Mouse (Mus musculus) heart, embryonic 14.5 days (tissue): ENCODE data around the gene Rad51. TPM values are rescaled to one million over a fixed set of nuclear protein-coding genes. Genes with fewer than 3 reads are reported as not detected.

Experiments used
- ATAC-seq: fragments of 200-750 bp; cut with Nextera tagmentation; 2 replicates; pipeline ENCODE4 v1.8.0; 2017; ENCODE audit warnings: low read depth, moderate TSS enrichment; ENCODE audit not compliant: insufficient number of reproducible peaks, insufficient read depth, low FRiP score
- H3K27ac ChIP-seq, 2 experiments: fragments of 200-500 bp in 1 of 2; fragments of 300-500 bp in 1 of 2; sonication (generic) in 1 of 2; replicated peaks in 1 of 2; 2 replicates each; pipeline ENCODE4 v1.5.1; 2012 to 2014; ENCODE audit warnings: low read depth in 2 of 2, low read length in 2 of 2, control low read depth in 1 of 2, mild to moderate bottlenecking in 1 of 2, mixed read lengths in 1 of 2; ENCODE audit not compliant: control insufficient read depth in 1 of 2, insufficient read depth in 1 of 2
- H3K27me3 ChIP-seq: fragments of 300-500 bp; sonication (generic); 2 replicates; pipeline ENCODE4 v1.6.1; 2014; ENCODE audit warnings: mild to moderate bottlenecking, low read length, control low read depth; ENCODE audit not compliant: control insufficient read depth, insufficient read depth
- H3K36me3 ChIP-seq: fragments of 300-500 bp; sonication (generic); 2 replicates; pipeline ENCODE4 v1.6.1; 2014; ENCODE audit warnings: mild to moderate bottlenecking, control low read depth, low read length, mixed read lengths; ENCODE audit not compliant: control insufficient read depth, insufficient read depth
- H3K4me1 ChIP-seq, 2 experiments: fragments of 200-500 bp in 1 of 2; fragments of 300-500 bp in 1 of 2; sonication (generic) in 1 of 2; 2 replicates each; pipeline ENCODE4 v1.6.1; 2012 to 2014; ENCODE audit warnings: low read length in 2 of 2, control low read depth in 1 of 2, mixed read lengths in 1 of 2; ENCODE audit not compliant: control insufficient read depth in 2 of 2, insufficient read depth in 2 of 2
- H3K4me2 ChIP-seq: fragments of 300-500 bp; sonication (generic); 2 replicates; pipeline ENCODE4 v1.6.1; 2014; ENCODE audit warnings: mild to moderate bottlenecking, low read length
- H3K4me3 ChIP-seq, 2 experiments: fragments of 200-500 bp in 1 of 2; fragments of 300-500 bp in 1 of 2; sonication (generic) in 1 of 2; 2 replicates each; pipeline ENCODE4 v1.5.1; 2012 to 2014; ENCODE audit warnings: low read length in 2 of 2, mild to moderate bottlenecking in 2 of 2, control low read depth in 1 of 2, low read depth in 1 of 2, moderate library complexity in 1 of 2; ENCODE audit not compliant: control insufficient read depth in 1 of 2, insufficient read depth in 1 of 2
- H3K9ac ChIP-seq: fragments of 300-500 bp; sonication (generic); 2 replicates; pipeline ENCODE4 v1.6.1; 2014; ENCODE audit warnings: mild to moderate bottlenecking, low read length
- H3K9me3 ChIP-seq: fragments of 300-500 bp; sonication (generic); 2 replicates; pipeline ENCODE4 v1.6.1; 2016; ENCODE audit warnings: low read length, control low read depth; ENCODE audit not compliant: control insufficient read depth
- WGBS: fragments of 180-500 bp; shearing (Covaris S2); extraction: QIAGEN DNeasy Blood & Tissue Kit; methylation state at CpG from one replicate; pipeline ENCODE4 v1.1.7; 2014; 5-methylcytosine and 5-hydroxymethylcytosine counted together
- polyA plus RNA-seq: library from polyadenylated mRNA; unstranded; fragments of >200 nt; fragmentation: Nextera tagmentation; extraction: Ambion mirVana; gene quantifications from 2 replicates; pipeline ENCODE4 v1.2.1, GENCODE M21; 2014

Rad51 gene
- polyA plus RNA-seq, 1 experiment from 2014 or later, result 27.3 TPM

DNA sequence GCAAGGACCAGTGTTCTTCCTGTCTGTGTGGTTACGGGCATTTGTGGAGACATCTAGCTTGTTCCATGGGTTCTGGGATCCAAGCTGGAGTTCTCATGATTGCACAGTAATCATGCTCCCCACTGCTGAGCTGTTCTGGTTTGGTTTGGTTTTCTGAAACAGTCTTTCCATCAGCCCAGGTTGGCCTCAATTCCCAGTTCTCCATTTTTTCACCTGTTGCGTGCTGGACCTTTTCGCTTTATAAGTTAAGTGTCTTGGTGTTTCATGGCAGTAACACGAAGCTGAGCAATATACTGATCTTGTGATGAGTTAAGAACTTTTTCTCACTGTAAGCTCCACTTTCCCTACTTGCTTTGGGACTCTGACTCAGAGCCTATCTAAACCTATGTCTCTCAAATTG is 51.4 kb downstream of the Rad51 start:
- Histone ChIP-seq H3K9ac (no peak overlapping the region), H3K27me3 (peaks cover 13% of the 10 kb centered on the region; the same call in 1 of the 2 replicates)
- WGBS, result 82% methylated on average over 4 of the region's 4 CpGs

DNA sequence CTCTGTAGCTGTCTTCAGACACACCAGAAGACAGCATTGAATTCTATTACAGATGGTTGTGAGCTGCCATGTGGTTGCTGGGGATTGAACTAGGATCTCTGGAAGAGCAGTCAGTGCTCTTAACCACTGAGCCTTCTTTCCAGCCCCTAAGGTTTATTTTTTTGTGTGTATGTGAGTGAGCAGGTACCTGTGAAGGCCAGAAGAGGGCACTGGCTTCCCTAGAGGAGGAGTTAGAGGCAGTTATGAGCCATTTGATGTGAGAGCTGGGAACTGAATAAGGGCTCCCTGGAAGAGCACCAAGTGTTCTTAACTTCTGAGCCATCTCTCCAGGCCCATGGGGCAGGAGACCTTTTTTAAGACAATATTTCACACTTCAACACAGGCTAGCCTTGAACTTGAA is 52.8 kb downstream of the Rad51 start:
- no peak overlapping the region for H3K27ac ChIP-seq
- ATAC-seq, result no peak

More for the DNA sequence above, 51.4 kb downstream of the Rad51 start:
- Histone ChIP-seq H3K4me1 (peaks cover 11 to 18% of the 10 kb centered on the region in 2 experiments), H3K4me3 (no peak overlapping the region), H3K4me2 (no peak overlapping the region), H3K9me3 (0 out of 2 replicates have a peak, but pooled peaks cover 3% of the 10 kb centered on the region), H3K36me3 (no peaks in the 10 kb centered on the region), H3K27ac (no peak overlapping the region)
- no peak for ATAC-seq

DNA sequence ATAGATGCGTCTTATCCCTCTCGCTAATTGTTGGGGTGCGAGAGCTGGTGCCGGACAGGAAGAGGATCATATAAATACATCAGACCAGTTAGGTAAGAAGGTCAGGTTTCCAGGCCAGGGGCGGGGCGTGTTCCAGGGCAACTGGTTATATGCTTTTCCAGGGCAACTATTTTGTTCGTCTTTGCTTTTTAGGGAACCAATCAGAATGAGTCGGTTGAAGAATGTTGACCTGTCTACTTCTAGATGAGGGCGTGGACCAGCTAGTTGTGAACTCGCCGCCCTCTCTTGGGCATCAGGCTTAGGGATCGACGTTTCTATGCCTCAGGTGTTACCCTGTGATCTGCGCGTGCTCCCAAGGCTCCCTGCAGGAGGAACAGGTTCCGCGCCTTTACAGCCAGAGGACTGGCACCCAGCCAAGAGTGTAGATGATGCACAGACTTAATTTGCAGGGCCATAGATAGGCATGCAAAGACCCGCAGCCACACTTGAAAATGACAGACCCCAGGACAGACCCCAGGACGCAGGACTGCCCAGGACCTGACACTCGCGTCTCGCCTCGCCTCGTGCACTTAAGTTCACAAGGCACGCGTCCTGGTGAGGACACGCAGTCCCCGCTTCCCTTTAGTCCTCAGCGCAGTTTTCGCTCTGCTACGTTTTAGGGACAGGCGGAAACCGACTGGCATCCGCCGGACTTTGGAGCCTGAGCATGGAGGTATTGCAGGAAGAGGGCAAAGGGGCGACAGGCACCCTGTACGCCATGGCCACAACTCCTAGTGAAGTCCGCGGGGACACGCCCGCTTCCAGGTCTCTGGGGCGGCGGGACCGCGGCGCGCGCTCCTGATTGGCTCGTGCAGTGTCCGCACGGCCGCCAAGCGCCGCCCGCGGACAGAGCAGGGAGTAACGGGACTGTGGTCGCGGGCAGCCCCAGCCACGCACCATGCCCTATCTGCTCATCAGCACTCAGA is 54.6 kb downstream of the Rad51 start, which contains the start of gene Gchfr:
TSS of gene Gchfr (plus strand) at position 873 of the 965 bp plus-strand sequence.
- Histone ChIP-seq H3K9me3 (0 out of 2 replicates have a peak, but pooled peaks cover 3% of the 10 kb centered on the region), H3K36me3 (no peaks in the 10 kb centered on the region), H3K4me2 (peak within 1 kb of the TSS; percentile 100), H3K4me1 (peaks cover 9% of the 10 kb centered on the region in 2 experiments), H3K27me3 (peaks cover 13% of the 10 kb centered on the region; the same call in 1 of the 2 replicates), H3K27ac (no peak within 1 kb of the TSS), H3K9ac (peak within 1 kb of the TSS; percentile 67), H3K4me3 (peak within 1 kb of the TSS; percentile 49 to 55)
- WGBS, result under 1% methylated on average over 60 of the region's 60 CpGs
- peak; percentile 70 for ATAC-seq

More for the DNA sequence above, 52.8 kb downstream of the Rad51 start:
- Histone ChIP-seq H3K4me3 (no peak overlapping the region), H3K4me2 (no peak overlapping the region), H3K27me3 (peaks cover 13% of the 10 kb centered on the region; the same call in 1 of the 2 replicates), H3K9me3 (0 out of 2 replicates have a peak, but pooled peaks cover 3% of the 10 kb centered on the region), H3K4me1 (peaks cover 11 to 18% of the 10 kb centered on the region in 2 experiments), H3K36me3 (no peaks in the 10 kb centered on the region), H3K9ac (no peak overlapping the region)

- H3K4me2 ChIP-seq, result peak overlapping the region; percentile 100
- WGBS, result 3% methylated on average over 26 of the region's 26 CpGs
- H3K36me3 ChIP-seq, result no peaks in the 10 kb centered on the region
- peaks cover 15% of the 10 kb centered on the region in 2 experiments for H3K4me1 ChIP-seq
- H3K27me3 ChIP-seq, result peaks cover 13% of the 10 kb centered on the region; the same call in 1 of the 2 replicates
- H3K9me3 ChIP-seq, result 0 out of 2 replicates have a peak, but pooled peaks cover 3% of the 10 kb centered on the region
- H3K4me3 ChIP-seq, result peak overlapping the region; percentile 49 to 55
- no peak overlapping the region for H3K27ac ChIP-seq
- peak overlapping the region; percentile 67 for H3K9ac ChIP-seq
- ATAC-seq, result no peak
Measured at GRCm38 (mm10) chr2:119167866-119168256, 55.3 kb downstream of the Rad51 start.

GRCm38 (mm10) chr2:119170282-119170681 is 57.7 kb downstream of the Rad51 start:
- no peak overlapping the region for H3K9ac ChIP-seq
- peaks cover 25 to 32% of the 10 kb centered on the region in 2 experiments for H3K4me1 ChIP-seq
- no peak for ATAC-seq

GRCm38 (mm10) chr2:119171574-119171973 is 59.0 kb downstream of the Rad51 start:
- 36% methylated on average over 8 of the region's 8 CpGs for WGBS
- Histone ChIP-seq H3K9me3 (no peaks in the 10 kb centered on the region), H3K36me3 (no peaks in the 10 kb centered on the region), H3K4me1 (peaks cover 25 to 31% of the 10 kb centered on the region in 2 experiments), H3K9ac (no peak overlapping the region), H3K4me3 (no peak overlapping the region), H3K4me2 (no peak overlapping the region), H3K27ac (no peak overlapping the region), H3K27me3 (peaks cover 5% of the 10 kb centered on the region; the same call in 1 of the 2 replicates)
- ATAC-seq, result no peak

More at GRCm38 (mm10) chr2:119170282-119170681, 57.7 kb downstream of the Rad51 start:
- H3K27ac ChIP-seq, result no peak overlapping the region
- WGBS, result 74% methylated on average over 2 of the region's 2 CpGs
- 0 out of 2 replicates have a peak, but pooled peaks cover 3% of the 10 kb centered on the region for H3K9me3 ChIP-seq
- no peak overlapping the region for H3K4me2 ChIP-seq
- no peak overlapping the region for H3K4me3 ChIP-seq
- no peaks in the 10 kb centered on the region for H3K36me3 ChIP-seq
- peaks cover 13% of the 10 kb centered on the region; the same call in 1 of the 2 replicates for H3K27me3 ChIP-seq

DNA sequence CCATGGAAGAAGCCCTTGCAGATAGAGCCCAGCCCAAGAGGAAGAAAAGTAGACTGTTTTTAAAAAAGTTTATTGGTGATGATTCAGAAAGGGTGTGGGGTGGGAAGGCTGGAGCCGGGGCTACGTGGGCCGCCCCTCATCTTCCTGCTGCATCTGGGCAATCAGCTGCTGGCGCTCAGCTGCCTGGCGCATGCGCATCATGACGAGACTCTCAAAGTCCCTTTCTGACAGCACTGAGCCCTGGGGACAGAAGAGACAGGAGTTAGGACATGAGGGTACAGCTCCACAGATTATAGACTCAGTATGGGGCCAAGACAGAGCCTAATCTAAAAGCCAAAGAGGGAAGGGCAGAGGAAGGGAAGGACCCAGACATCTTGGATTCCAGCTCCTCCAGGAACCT is 59.9 kb downstream of the Rad51 start:
- no peak overlapping the region for H3K9ac ChIP-seq
- H3K4me2 ChIP-seq, result peak overlapping the region; percentile 52
- H3K4me1 ChIP-seq, result peaks cover 18 to 24% of the 10 kb centered on the region in 2 experiments
- WGBS, result 79% methylated on average over 7 of the region's 7 CpGs
- H3K36me3 ChIP-seq, result no peaks in the 10 kb centered on the region
- H3K27ac ChIP-seq, result peak overlapping the region in 1 of 2 experiments; percentile 31; a peak in 1 of 4 replicates
- 0 out of 2 replicates have a peak, but pooled peaks have one; percentile 7 for ATAC-seq
- no peak overlapping the region for H3K4me3 ChIP-seq
- H3K9me3 ChIP-seq, result no peaks in the 10 kb centered on the region
- H3K27me3 ChIP-seq, result no peaks in the 10 kb centered on the region; the same call in 1 of the 2 replicates
